Comparison of ENCODE assay signal across 13 mouse cellular contexts in the genomic region with DNA sequence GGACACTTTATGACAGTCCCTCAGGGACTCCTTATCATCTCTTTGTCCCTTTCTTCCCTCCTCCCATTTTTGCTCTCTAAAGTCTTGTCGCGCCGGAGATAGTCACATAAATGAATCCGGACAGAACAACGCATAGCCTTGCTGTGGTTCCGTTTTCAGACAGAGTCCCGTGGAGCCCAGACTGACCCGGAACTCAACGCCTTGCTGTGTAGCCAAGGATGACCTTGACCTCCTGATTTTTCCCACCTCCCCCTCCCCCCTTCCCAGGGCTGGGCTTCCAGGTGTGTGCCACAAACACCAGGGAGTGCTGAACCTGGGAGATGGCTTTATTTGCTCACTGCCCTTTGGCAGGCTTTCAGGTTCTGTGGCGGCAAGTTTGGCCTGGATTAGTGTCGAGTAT. TPM values are rescaled to one million over a fixed set of nuclear protein-coding genes. Genes with fewer than 3 reads are reported as not detected.
A peak's percentile ranks its signal among the peaks of the same experiment; 100 is the strongest.
DNase-seq lines count a peak whose midpoint lies in the region; ATAC-seq lines count a peak whose summit lies in the region.
"Had no signal": no experiment of that assay in that cellular context is flagged by ENCODE, and none has a peak within 500 bp of the region (broad histone marks: within the 10 kb centered on the region; RNA-seq: fewer than 3 reads in every experiment).

No protein-coding gene starts in this region.

- H3K36me3 ChIP-seq in lung, embryonic 16.5 days (ENCODE audit: control insufficient read depth, insufficient read depth, low read length): no peaks in the 10 kb centered on the region
- no peaks in the 10 kb centered on the region for H3K36me3 ChIP-seq in stomach, embryonic 16.5 days (ENCODE audit: control insufficient read depth, insufficient read depth, low read length)
- H3K36me3 ChIP-seq: forebrain, embryonic 12.5 days had no signal

- peaks cover 56% of the 10 kb centered on the region for H3K4me1 ChIP-seq in lung, embryonic 16.5 days (replicated peaks; ENCODE audit: control insufficient read depth, insufficient read depth, low read length)
- peaks cover 40% of the 10 kb centered on the region for H3K4me1 ChIP-seq in stomach, embryonic 16.5 days (ENCODE audit: control insufficient read depth, insufficient read depth, low read length)
- H3K4me1 ChIP-seq: forebrain, embryonic 12.5 days had no signal

- DNase-seq in adrenal gland, adult (ENCODE audit: inconsistent age in 2 of 2, low spot score in 1 of 2): peak; percentile 38 to 64
- DNase-seq in adrenal gland, postnatal 25 days: no peak
- no peak for DNase-seq in lung, postnatal 4 days
- peak; percentile 73 to 76 for DNase-seq in kidney, postnatal 36 days
- no peak for DNase-seq in urinary bladder, adult 18-20 months (ENCODE audit: low spot score in 2 of 2)
- DNase-seq: cerebellum, adult 18-20 months; gastrocnemius, postnatal 14 days had no signal

- 53% methylated on average over 11 of the region's 11 CpGs for WGBS in lung, embryonic 16.5 days
- 67% methylated on average over 11 of the region's 11 CpGs for WGBS in stomach, embryonic 16.5 days

- H3K9me3 ChIP-seq in lung, embryonic 16.5 days (ENCODE audit: control insufficient read depth, low read length): no peaks in the 10 kb centered on the region
- H3K9me3 ChIP-seq in stomach, embryonic 16.5 days (replicated peaks; ENCODE audit: control insufficient read depth, low read length): no peaks in the 10 kb centered on the region
- H3K9me3 ChIP-seq: forebrain, embryonic 12.5 days had no signal

- no peaks in the 10 kb centered on the region for H3K27me3 ChIP-seq in lung, embryonic 16.5 days (ENCODE audit: control insufficient read depth, insufficient read depth, low read depth, low read length)
- H3K27me3 ChIP-seq in stomach, embryonic 16.5 days (ENCODE audit: control insufficient read depth, insufficient read depth, low read length): no peaks in the 10 kb centered on the region
- H3K27me3 ChIP-seq: forebrain, embryonic 12.5 days had no signal

- ATAC-seq in lung, embryonic 16.5 days (ENCODE audit: low read depth): no peak; the same call in 1 of the 2 replicates
- no peak for ATAC-seq in stomach, embryonic 16.5 days (ENCODE audit: insufficient read depth, low FRiP score)
- ATAC-seq in megakaryocyte progenitor cell, adult 5-6 weeks (replicated peaks; ENCODE audit: poor library complexity): no peak

- no peak overlapping the region for H3K9ac ChIP-seq in lung, embryonic 16.5 days (ENCODE audit: low read length)
- no peak overlapping the region for H3K9ac ChIP-seq in stomach, embryonic 16.5 days (ENCODE audit: low read length)
- H3K9ac ChIP-seq: forebrain, embryonic 12.5 days had no signal

- H3K4me2 ChIP-seq in lung, embryonic 16.5 days (ENCODE audit: low read depth, low read length): no peak overlapping the region
- no peak overlapping the region for H3K4me2 ChIP-seq in stomach, embryonic 16.5 days (ENCODE audit: low read depth, low read length)
- H3K4me2 ChIP-seq: forebrain, embryonic 12.5 days had no signal

- H3K4me3 ChIP-seq in lung, embryonic 16.5 days (ENCODE audit: low read length): no peak overlapping the region
- no peak overlapping the region for H3K4me3 ChIP-seq in stomach, embryonic 16.5 days (replicated peaks; ENCODE audit: low read length)
- H3K4me3 ChIP-seq: forebrain, embryonic 12.5 days had no signal

- peak overlapping the region; percentile 4; the same call in 1 of the 2 replicates for H3K27ac ChIP-seq in lung, embryonic 16.5 days (ENCODE audit: low read length)
- peak overlapping the region; percentile 28 for H3K27ac ChIP-seq in stomach, embryonic 16.5 days (ENCODE audit: low read length)
- H3K27ac ChIP-seq: forebrain, embryonic 12.5 days; macrophage had no signal

RNA-seq across cellular contexts. Expression of gene Myo10, which starts 10.6 kb away (rescaled TPM):
- total RNA-seq in adrenal gland, postnatal 25 days (2021): 92.8 and 107 TPM in 2 replicates
- polyA plus RNA-seq in lung, embryonic 16.5 days (2015; fragmentation: Nextera tagmentation; extraction: Ambion mirVana): 29.3 and 33.2 TPM in 2 replicates
- 26.1 and 30.4 TPM in 2 replicates for polyA plus RNA-seq in stomach, embryonic 16.5 days (2015; fragmentation: Nextera tagmentation; extraction: Ambion mirVana)
- 2.4 and 2.9 TPM in 2 replicates for total RNA-seq in megakaryocyte progenitor cell, adult 5-6 weeks (2015)
- 3.8 and 4.2 TPM in 2 replicates for total RNA-seq in megakaryocyte progenitor cell, adult 5-6 weeks (2017)
- total RNA-seq: MEL had no signal

Comparison
In these comparisons a context has a peak if more than half of its experiments do, and no peak if none do; other contexts are left out.
1. DNase-seq: peak in adrenal gland, adult (2 of 2) and kidney, postnatal 36 days (2 of 2); none in adrenal gland, postnatal 25 days (single experiment), lung, postnatal 4 days (0 of 2) and urinary bladder, adult 18-20 months (0 of 2).
2. RNA of gene Myo10, which starts 10.6 kb away (total RNA-seq): 92.8 to 107 TPM in adrenal gland, postnatal 25 days; 2.4 to 4.2 TPM in megakaryocyte progenitor cell, adult 5-6 weeks; every median in the first group is over 10 times any median in the second.